Mouse (Mus musculus) bone marrow macrophage, adult 2 months (primary cell): ENCODE data around the gene Gpc5. TPM values are rescaled to one million over a fixed set of nuclear protein-coding genes. Genes with fewer than 3 reads are reported as not detected.

ENCODE experiments used
- H3K27ac ChIP-seq: 2 replicates; pipeline ENCODE4 v1.5.1; 2012; ENCODE audit warnings: low read depth, low read length; ENCODE audit not compliant: insufficient read depth
- H3K4me1 ChIP-seq: 2 replicates; pipeline ENCODE4 v1.6.1; 2012; ENCODE audit warnings: low read length; ENCODE audit not compliant: control insufficient read depth, insufficient read depth
- H3K4me3 ChIP-seq: 2 replicates; pipeline ENCODE4 v1.5.1; 2012; ENCODE audit warnings: mild to moderate bottlenecking, low read length, moderate library complexity; ENCODE audit not compliant: insufficient read depth
- CTCF ChIP-seq: IDR thresholded peaks from 2 replicates; pipeline ENCODE4 v1.5.1; 2012; ENCODE audit warnings: low read depth, mild to moderate bottlenecking, low read length, moderate library complexity
- POLR2A ChIP-seq: IDR thresholded peaks from 2 replicates; pipeline ENCODE4 v1.6.1; 2012; ENCODE audit warnings: mild to moderate bottlenecking, low read depth, low read length, borderline replicate concordance
- polyA plus RNA-seq: library from polyadenylated mRNA; stranded (reverse); fragments of >200 nt; gene quantifications from 2 replicates; pipeline ENCODE4 v1.2.4, GENCODE M21; 2012; ENCODE audit not compliant: missing spikeins, insufficient read depth, insufficient read length

Gpc5 gene
- polyA plus RNA-seq, 1 experiment: not detected

- TF ChIP-seq CTCF: no peak
- TF ChIP-seq POLR2A: no peak
- no peak overlapping the region for H3K4me3 ChIP-seq
Observed at GRCm38 (mm10) chr14:115475234-115475633, 383.2 kb downstream of the Gpc5 start.

GRCm38 (mm10) chr14:115477360-115477759 is 385.3 kb downstream of the Gpc5 start:
- Histone ChIP-seq H3K27ac (no peak overlapping the region), H3K4me1 (no peaks in the 10 kb centered on the region), H3K4me3 (no peak overlapping the region)
- no peak for TF ChIP-seq CTCF
- TF ChIP-seq POLR2A: no peak

More at GRCm38 (mm10) chr14:115475234-115475633, 383.2 kb downstream of the Gpc5 start:
- Histone ChIP-seq H3K4me1 (no peaks in the 10 kb centered on the region), H3K27ac (no peak overlapping the region)

GRCm38 (mm10) chr14:115485090-115485489 is 393.1 kb downstream of the Gpc5 start:
- H3K4me3 ChIP-seq: no peak overlapping the region
- H3K27ac ChIP-seq: no peak overlapping the region
- TF ChIP-seq POLR2A: no peak
- H3K4me1 ChIP-seq: no peaks in the 10 kb centered on the region

- H3K27ac ChIP-seq: no peak overlapping the region
- no peaks in the 10 kb centered on the region for H3K4me1 ChIP-seq
- no peak for TF ChIP-seq CTCF
- no peak for TF ChIP-seq POLR2A
- no peak overlapping the region for H3K4me3 ChIP-seq
Observed at GRCm38 (mm10) chr14:115500794-115501193, 408.8 kb downstream of the Gpc5 start.

- no peak overlapping the region for H3K27ac ChIP-seq
- no peak for TF ChIP-seq CTCF
- no peak for TF ChIP-seq POLR2A
- no peaks in the 10 kb centered on the region for H3K4me1 ChIP-seq
- no peak overlapping the region for H3K4me3 ChIP-seq
Observed at GRCm38 (mm10) chr14:115546516-115547282, 454.7 kb downstream of the Gpc5 start.

- TF ChIP-seq CTCF (no peak), POLR2A (no peak)
- H3K4me3 ChIP-seq: no peak overlapping the region
- H3K27ac ChIP-seq: no peak overlapping the region
- H3K4me1 ChIP-seq: no peaks in the 10 kb centered on the region
Observed at GRCm38 (mm10) chr14:115551996-115552395, 460.0 kb downstream of the Gpc5 start.

- no peak overlapping the region for H3K4me3 ChIP-seq
- H3K4me1 ChIP-seq: no peaks in the 10 kb centered on the region
- no peak for TF ChIP-seq POLR2A
- no peak for TF ChIP-seq CTCF
- no peak overlapping the region for H3K27ac ChIP-seq
Observed at GRCm38 (mm10) chr14:115580466-115581255, 488.6 kb downstream of the Gpc5 start.

- no peak overlapping the region for H3K4me3 ChIP-seq
- TF ChIP-seq POLR2A (no peak), CTCF (no peak)
- H3K27ac ChIP-seq: no peak overlapping the region
- H3K4me1 ChIP-seq: no peaks in the 10 kb centered on the region
Observed at GRCm38 (mm10) chr14:115581256-115581633, 489.2 kb downstream of the Gpc5 start.

- H3K4me3 ChIP-seq: no peak overlapping the region
- TF ChIP-seq POLR2A (no peak), CTCF (no peak)
- no peak overlapping the region for H3K27ac ChIP-seq
- H3K4me1 ChIP-seq: no peaks in the 10 kb centered on the region
Observed at GRCm38 (mm10) chr14:115600259-115601029, 508.4 kb downstream of the Gpc5 start.

GRCm38 (mm10) chr14:115614154-115614553 is 522.1 kb downstream of the Gpc5 start:
- H3K27ac ChIP-seq: no peak overlapping the region
- no peaks in the 10 kb centered on the region for H3K4me1 ChIP-seq
- no peak overlapping the region for H3K4me3 ChIP-seq
- TF ChIP-seq POLR2A (no peak), CTCF (no peak)

- no peak overlapping the region for H3K27ac ChIP-seq
- TF ChIP-seq CTCF (no peak), POLR2A (no peak)
- no peak overlapping the region for H3K4me3 ChIP-seq
- H3K4me1 ChIP-seq: no peaks in the 10 kb centered on the region
Observed at GRCm38 (mm10) chr14:115616305-115616704, 524.3 kb downstream of the Gpc5 start.
